Mouse (Mus musculus) limb, embryonic 14.5 days (tissue): ENCODE measurements at regions not wholly inside any gene's neighbourhood (a gene's known extent, or its start where the extent isn't known, plus 50 kb on each side); places are given as distances from the start of the nearest gene placed in this dataset.

Source experiments
- ATAC-seq: fragments of 200-750 bp; cut with Nextera tagmentation; 2 replicates; pipeline ENCODE4 v1.8.0; 2017; ENCODE audit warnings: low read depth, moderate number of reproducible peaks, moderate TSS enrichment; ENCODE audit not compliant: low FRiP score
- DNase-seq: peaks from one replicate; pipeline ENCODE4 v3.0.0-alpha.2; 2015; ENCODE audit warnings: low spot score
- H3K27ac ChIP-seq: fragments of 300-500 bp; sonication (generic); replicated peaks from 2 replicates; pipeline ENCODE4 v1.5.1; 2014; ENCODE audit warnings: low read depth, mild to moderate bottlenecking, low read length, moderate library complexity, mixed read lengths
- H3K27me3 ChIP-seq: fragments of 300-500 bp; sonication (generic); 2 replicates; pipeline ENCODE4 v1.6.1; 2014; ENCODE audit warnings: low read length, mixed read lengths; ENCODE audit not compliant: control insufficient read depth, insufficient read depth
- H3K36me3 ChIP-seq: fragments of 300-500 bp; sonication (generic); 2 replicates; pipeline ENCODE4 v1.6.1; 2014; ENCODE audit warnings: mild to moderate bottlenecking, low read length, moderate library complexity, mixed read lengths; ENCODE audit not compliant: control insufficient read depth, insufficient read depth
- H3K4me1 ChIP-seq: fragments of 300-500 bp; sonication (generic); 2 replicates; pipeline ENCODE4 v1.6.1; 2014; ENCODE audit warnings: antibody characterized with exemption, low read length, mixed read lengths; ENCODE audit not compliant: control insufficient read depth, insufficient read depth
- H3K4me2 ChIP-seq: fragments of 300-500 bp; sonication (generic); replicated peaks from 2 replicates; pipeline ENCODE4 v1.6.1; 2014; ENCODE audit warnings: low read depth, mild to moderate bottlenecking, low read length, moderate library complexity; ENCODE audit not compliant: severe bottlenecking
- H3K4me3 ChIP-seq: fragments of 300-500 bp; sonication (generic); replicated peaks from 2 replicates; pipeline ENCODE4 v1.5.1; 2014; ENCODE audit warnings: low read length
- H3K9ac ChIP-seq: fragments of 300-500 bp; sonication (generic); 2 replicates; pipeline ENCODE4 v1.6.1; 2014; ENCODE audit warnings: mild to moderate bottlenecking, low read depth, low read length, moderate library complexity; ENCODE audit not compliant: severe bottlenecking
- H3K9me3 ChIP-seq: fragments of 300-500 bp; sonication (generic); 2 replicates; pipeline ENCODE4 v1.6.1; 2016; ENCODE audit warnings: low read length; ENCODE audit not compliant: control insufficient read depth
- POLR2A ChIP-seq: fragments of 200-500 bp; IDR thresholded peaks from 2 replicates; pipeline ENCODE4 v1.8.0; 2012; ENCODE audit warnings: inconsistent platforms, mild to moderate bottlenecking, moderate library complexity, borderline replicate concordance; ENCODE audit not compliant: insufficient read depth, insufficient read length; ENCODE audit errors: extremely low read depth
- WGBS: fragments of 180-500 bp; shearing (Covaris S2); extraction: QIAGEN DNeasy Blood & Tissue Kit; methylation state at CpG from one replicate; pipeline ENCODE4 v1.1.7; 2014; 5-methylcytosine and 5-hydroxymethylcytosine counted together

- H3K36me3 ChIP-seq: no peaks in the 10 kb centered on the region
- no peaks in the 10 kb centered on the region for H3K9me3 ChIP-seq
- H3K9ac ChIP-seq: no peak overlapping the region
- no peak overlapping the region for H3K4me3 ChIP-seq
- 72% methylated on average over 6 of the region's 6 CpGs for WGBS
- H3K27me3 ChIP-seq: no peaks in the 10 kb centered on the region
- TF ChIP-seq POLR2A: no peak
- no peak overlapping the region for H3K4me2 ChIP-seq
- no peak overlapping the region for H3K27ac ChIP-seq
- no peaks in the 10 kb centered on the region for H3K4me1 ChIP-seq
- DNase-seq: no peak
- ATAC-seq: no peak
Observed at GRCm38 (mm10) chr16:5673372-5673960, 211.7 kb upstream of the Rbfox1 start.

GRCm38 (mm10) chr16:5672871-5673270 is 212.3 kb upstream of the Rbfox1 start:
- no peaks in the 10 kb centered on the region for H3K9me3 ChIP-seq
- H3K4me2 ChIP-seq: no peak overlapping the region
- no peaks in the 10 kb centered on the region for H3K27me3 ChIP-seq
- H3K27ac ChIP-seq: no peak overlapping the region
- TF ChIP-seq POLR2A: no peak
- DNase-seq (no peak), ATAC-seq (no peak)
- WGBS: 67% methylated on average over 4 of the region's 4 CpGs
- no peak overlapping the region for H3K9ac ChIP-seq
- no peak overlapping the region for H3K4me3 ChIP-seq
- H3K4me1 ChIP-seq: no peaks in the 10 kb centered on the region
- no peaks in the 10 kb centered on the region for H3K36me3 ChIP-seq

- H3K9ac ChIP-seq: no peak overlapping the region
- ATAC-seq (no peak), DNase-seq (no peak)
- H3K9me3 ChIP-seq: no peaks in the 10 kb centered on the region
- H3K36me3 ChIP-seq: no peaks in the 10 kb centered on the region
- H3K4me1 ChIP-seq: no peaks in the 10 kb centered on the region
- H3K27ac ChIP-seq: no peak overlapping the region
- 78% methylated on average over 4 of the region's 4 CpGs for WGBS
- no peaks in the 10 kb centered on the region for H3K27me3 ChIP-seq
- H3K4me3 ChIP-seq: no peak overlapping the region
- no peak overlapping the region for H3K4me2 ChIP-seq
- TF ChIP-seq POLR2A: no peak
Observed at GRCm38 (mm10) chr16:5668403-5668967, 216.7 kb upstream of the Rbfox1 start.

- Histone ChIP-seq H3K4me3 (no peak overlapping the region), H3K36me3 (no peaks in the 10 kb centered on the region), H3K9me3 (no peaks in the 10 kb centered on the region), H3K4me1 (no peaks in the 10 kb centered on the region), H3K27ac (no peak overlapping the region), H3K27me3 (no peaks in the 10 kb centered on the region), H3K9ac (no peak overlapping the region), H3K4me2 (no peak overlapping the region)
- no peak for DNase-seq
- TF ChIP-seq POLR2A: no peak
- 79% methylated on average over 5 of the region's 5 CpGs for WGBS
- ATAC-seq: no peak
Observed at GRCm38 (mm10) chr16:5661918-5662317, 223.2 kb upstream of the Rbfox1 start.

GRCm38 (mm10) chr16:5651551-5651950 is 233.6 kb upstream of the Rbfox1 start:
- Histone ChIP-seq H3K27ac (no peak overlapping the region), H3K9me3 (no peaks in the 10 kb centered on the region), H3K36me3 (no peaks in the 10 kb centered on the region), H3K4me2 (no peak overlapping the region), H3K4me3 (no peak overlapping the region), H3K4me1 (no peaks in the 10 kb centered on the region), H3K27me3 (no peaks in the 10 kb centered on the region), H3K9ac (no peak overlapping the region)
- WGBS: 67% methylated on average over 1 of the region's 1 CpGs
- no peak for ATAC-seq
- no peak for TF ChIP-seq POLR2A
- no peak for DNase-seq
